Mouse (Mus musculus): Measurements from ENCODE around the gene Sp140. TPM values are rescaled to one million over a fixed set of nuclear protein-coding genes. Genes with fewer than 3 reads are reported as not detected.
"Not testable (repeated sequence)": the region's sequence is repeated elsewhere in the genome, so short reads cannot be mapped to it uniquely, and the experiment has no call there.

Gene Sp140
- 1 to 10 TPM; 3.8 to 5.0 TPM for total RNA-seq (2021)
- long read RNA-seq, experiment 1, partial matches to known transcripts, result 0 of 5 reads
- long read RNA-seq, experiment 1, other reads (novel, unspliced or antisense), result 3 of 5 reads
- long read RNA-seq, experiment 2, partial matches to known transcripts, result 0 of 2 reads
- long read RNA-seq, experiment 2, other reads (novel, unspliced or antisense), result 1 of 2 reads

- DNase-seq, result not testable (repeated sequence)
These were observed at the start of gene Sp140 for GRCm38 (mm10) chr1:85600078-85600477. Sp140 (plus strand) TSS chr1:85600378.

- not testable (repeated sequence) for DNase-seq
These were observed 44.9 kb upstream of the Sp140 start for GRCm38 (mm10) chr1:85555261-85555660.

- not testable (repeated sequence) for DNase-seq
These were observed 26.6 kb upstream of the Sp140 start for GRCm38 (mm10) chr1:85573554-85573953.

- DNase-seq, result not testable (repeated sequence)
These were observed 24.8 kb upstream of the Sp140 start, which contains the start of gene G530012D18Rik for GRCm38 (mm10) chr1:85575376-85575775. G530012D18Rik (plus strand) TSS chr1:85575676.

- DNase-seq, result not testable (repeated sequence)
These were observed 21.7 kb upstream of the Sp140 start for GRCm38 (mm10) chr1:85578372-85579010.

GRCm38 (mm10) chr1:85579199-85580147 is 20.7 kb upstream of the Sp140 start:
- not testable (repeated sequence) for DNase-seq

GRCm38 (mm10) chr1:85580148-85580534 is 20.0 kb upstream of the Sp140 start:
- not testable (repeated sequence) for DNase-seq

- DNase-seq, result not testable (repeated sequence)
These were observed 19.6 kb upstream of the Sp140 start for GRCm38 (mm10) chr1:85580578-85580977.

GRCm38 (mm10) chr1:85581518-85581917 is 18.7 kb upstream of the Sp140 start:
- not testable (repeated sequence) for DNase-seq

- not testable (repeated sequence) for DNase-seq
These were observed 11.5 kb upstream of the Sp140 start for GRCm38 (mm10) chr1:85588697-85589096.

- not testable (repeated sequence) for DNase-seq
These were observed 7.7 kb upstream of the Sp140 start for GRCm38 (mm10) chr1:85592526-85592925.

- peak in 1 of 2 experiments; percentile 13 for DNase-seq
These were observed 1.7 kb upstream of the Sp140 start, which contains the start of gene Sp110 for GRCm38 (mm10) chr1:85598271-85599012. Sp110 (minus strand) TSS chr1:85598817.

- DNase-seq, result peak; percentile 20 to 22
These were observed 616 bp downstream of the Sp140 start for GRCm38 (mm10) chr1:85600794-85601193.

- DNase-seq, result not testable (repeated sequence)
These were observed 4.2 kb downstream of the Sp140 start for GRCm38 (mm10) chr1:85604341-85604740.

- not testable (repeated sequence) for DNase-seq
These were observed 8.2 kb downstream of the Sp140 start for GRCm38 (mm10) chr1:85608361-85608760.

- DNase-seq, result not testable (repeated sequence)
These were observed 10.4 kb downstream of the Sp140 start for GRCm38 (mm10) chr1:85610581-85610980.

- DNase-seq, result not testable (repeated sequence)
These were observed 14.9 kb downstream of the Sp140 start for GRCm38 (mm10) chr1:85615096-85615495.

- not testable (repeated sequence) for DNase-seq
These were observed 15.6 kb downstream of the Sp140 start for GRCm38 (mm10) chr1:85615819-85616218.

GRCm38 (mm10) chr1:85617161-85617560 is 17.0 kb downstream of the Sp140 start:
- not testable (repeated sequence) for DNase-seq

GRCm38 (mm10) chr1:85618689-85619088 is 18.5 kb downstream of the Sp140 start:
- DNase-seq, result not testable (repeated sequence)

- DNase-seq, result not testable (repeated sequence)
These were observed 36.8 kb downstream of the Sp140 start for GRCm38 (mm10) chr1:85636936-85637335.

Measured in adrenal gland, postnatal 36 days (tissue).